Mouse (Mus musculus) embryonic facial prominence, embryonic 12.5 days (tissue): ENCODE measurements around the gene Ncapg2. TPM values are rescaled to one million over a fixed set of nuclear protein-coding genes. Genes with fewer than 3 reads are reported as not detected.
A peak's percentile ranks its signal among the peaks of the same experiment; 100 is the strongest.

ENCODE experiments used
- ATAC-seq: fragments of 200-750 bp; cut with Nextera tagmentation; 2 replicates; pipeline ENCODE4 v1.8.0; 2017; ENCODE audit not compliant: insufficient number of reproducible peaks, insufficient read depth, low FRiP score, low TSS enrichment
- H3K27ac ChIP-seq: fragments of 300-500 bp; sonication (generic); 2 replicates; pipeline ENCODE4 v1.5.1; 2016; ENCODE audit warnings: mild to moderate bottlenecking
- H3K27me3 ChIP-seq: fragments of 300-500 bp; sonication (generic); 2 replicates; pipeline ENCODE4 v1.6.1; 2016; ENCODE audit warnings: mild to moderate bottlenecking, moderate library complexity
- H3K36me3 ChIP-seq: fragments of 300-500 bp; sonication (generic); 2 replicates; pipeline ENCODE4 v1.6.1; 2016; ENCODE audit warnings: mild to moderate bottlenecking
- H3K4me1 ChIP-seq: fragments of 300-500 bp; sonication (generic); 2 replicates; pipeline ENCODE4 v1.6.1; 2016
- H3K4me2 ChIP-seq: fragments of 300-500 bp; sonication (generic); replicated peaks from 2 replicates; pipeline ENCODE4 v1.6.1; 2016; ENCODE audit warnings: mild to moderate bottlenecking, moderate library complexity
- H3K4me3 ChIP-seq: fragments of 300-500 bp; sonication (generic); 2 replicates; pipeline ENCODE4 v1.5.1; 2016; ENCODE audit warnings: mild to moderate bottlenecking
- H3K9ac ChIP-seq: fragments of 300-500 bp; sonication (generic); 2 replicates; pipeline ENCODE4 v1.6.1; 2016; ENCODE audit warnings: mild to moderate bottlenecking, moderate library complexity
- H3K9me3 ChIP-seq: fragments of 300-500 bp; sonication (generic); 2 replicates; pipeline ENCODE4 v1.6.1; 2016; ENCODE audit warnings: mild to moderate bottlenecking, moderate library complexity
- WGBS: fragments of 180-500 bp; shearing (Covaris S2); methylation state at CpG from one replicate; pipeline ENCODE4 v1.1.7; 2016; 5-methylcytosine and 5-hydroxymethylcytosine counted together
- polyA plus RNA-seq: library from polyadenylated mRNA; unstranded; fragments of >200 nt; fragmentation: Nextera tagmentation; extraction: Ambion mirVana; gene quantifications from 2 replicates; pipeline ENCODE4 v1.2.1, GENCODE M21; 2016

Gene Ncapg2
- polyA plus RNA-seq, 1 experiment from 2014 or later = 49.1 TPM

- ATAC-seq = no peak
- peaks cover 23% of the 10 kb centered on the region for H3K36me3 ChIP-seq
- H3K4me1 ChIP-seq = peaks cover 6% of the 10 kb centered on the region; the same call in 1 of the 2 replicates
- no peak overlapping the region for H3K9ac ChIP-seq
- H3K9me3 ChIP-seq = peaks cover 33% of the 10 kb centered on the region
- H3K27me3 ChIP-seq = no peaks in the 10 kb centered on the region
- peak overlapping the region; percentile 72 for H3K4me3 ChIP-seq
- WGBS = 96% methylated on average over 18 of the region's 18 CpGs
- peak overlapping the region; percentile 87 for H3K4me2 ChIP-seq
- no peak overlapping the region for H3K27ac ChIP-seq
Observed at GRCm38 (mm10) chr12:116404012-116404679, 1.1 kb upstream of the Ncapg2 start.

GRCm38 (mm10) chr12:116405836-116406155, 594 bp downstream of the Ncapg2 start:
- H3K9ac ChIP-seq = peak overlapping the region; percentile 70
- WGBS = 11% methylated on average over 8 of the region's 8 CpGs
- peaks cover 25% of the 10 kb centered on the region for H3K9me3 ChIP-seq
- no peak for ATAC-seq
- H3K27ac ChIP-seq = peak overlapping the region; percentile 1; the same call in 1 of the 2 replicates
- H3K4me1 ChIP-seq = peaks cover 8% of the 10 kb centered on the region; the same call in 1 of the 2 replicates
- H3K4me3 ChIP-seq = peak overlapping the region; percentile 72
- H3K36me3 ChIP-seq = peaks cover 31% of the 10 kb centered on the region
- H3K27me3 ChIP-seq = no peaks in the 10 kb centered on the region
- H3K4me2 ChIP-seq = peak overlapping the region; percentile 87

GRCm38 (mm10) chr12:116407883-116408282, 2.7 kb downstream of the Ncapg2 start:
- Histone ChIP-seq H3K36me3 (peaks cover 36% of the 10 kb centered on the region), H3K9me3 (peaks cover 16% of the 10 kb centered on the region), H3K4me1 (peaks cover 8% of the 10 kb centered on the region; the same call in 1 of the 2 replicates), H3K9ac (no peak overlapping the region), H3K4me2 (no peak overlapping the region), H3K27me3 (no peaks in the 10 kb centered on the region), H3K27ac (no peak overlapping the region), H3K4me3 (no peak overlapping the region)
- ATAC-seq = no peak
- WGBS = 92% methylated on average over 5 of the region's 5 CpGs

GRCm38 (mm10) chr12:116414941-116415340, 9.7 kb downstream of the Ncapg2 start:
- Histone ChIP-seq H3K9me3 (no peaks in the 10 kb centered on the region), H3K27ac (no peak overlapping the region)

GRCm38 (mm10) chr12:116416514-116416913, 11.3 kb downstream of the Ncapg2 start:
- ATAC-seq = no peak

More at GRCm38 (mm10) chr12:116414941-116415340, 9.7 kb downstream of the Ncapg2 start:
- Histone ChIP-seq H3K27me3 (no peaks in the 10 kb centered on the region), H3K4me3 (no peak overlapping the region), H3K4me2 (no peak overlapping the region), H3K36me3 (peaks cover 26% of the 10 kb centered on the region), H3K9ac (no peak overlapping the region), H3K4me1 (no peaks in the 10 kb centered on the region)
- 91% methylated on average over 4 of the region's 4 CpGs for WGBS
- no peak for ATAC-seq

GRCm38 (mm10) chr12:116421656-116422055, 16.5 kb downstream of the Ncapg2 start:
- Histone ChIP-seq H3K9me3 (no peaks in the 10 kb centered on the region), H3K4me2 (no peak overlapping the region), H3K36me3 (peaks cover 26% of the 10 kb centered on the region), H3K9ac (no peak overlapping the region), H3K27ac (no peak overlapping the region), H3K27me3 (no peaks in the 10 kb centered on the region), H3K4me1 (no peaks in the 10 kb centered on the region), H3K4me3 (no peak overlapping the region)
- no peak for ATAC-seq
- WGBS = 72% methylated on average over 2 of the region's 2 CpGs

More at GRCm38 (mm10) chr12:116416514-116416913, 11.3 kb downstream of the Ncapg2 start:
- WGBS = 90% methylated on average over 1 of the region's 1 CpGs
- H3K27ac ChIP-seq = no peak overlapping the region
- H3K4me2 ChIP-seq = no peak overlapping the region
- peaks cover 17% of the 10 kb centered on the region for H3K36me3 ChIP-seq
- no peaks in the 10 kb centered on the region for H3K27me3 ChIP-seq
- no peak overlapping the region for H3K9ac ChIP-seq
- no peaks in the 10 kb centered on the region for H3K9me3 ChIP-seq
- H3K4me3 ChIP-seq = no peak overlapping the region
- H3K4me1 ChIP-seq = no peaks in the 10 kb centered on the region

GRCm38 (mm10) chr12:116425392-116425791, 20.2 kb downstream of the Ncapg2 start:
- Histone ChIP-seq H3K4me3 (no peak overlapping the region), H3K9ac (no peak overlapping the region), H3K4me2 (no peak overlapping the region), H3K27me3 (no peaks in the 10 kb centered on the region), H3K9me3 (no peaks in the 10 kb centered on the region), H3K27ac (no peak overlapping the region), H3K4me1 (no peaks in the 10 kb centered on the region), H3K36me3 (peaks cover 44% of the 10 kb centered on the region)
- no peak for ATAC-seq
- 81% methylated on average over 2 of the region's 2 CpGs for WGBS

GRCm38 (mm10) chr12:116433742-116434141, 28.5 kb downstream of the Ncapg2 start:
- no peaks in the 10 kb centered on the region for H3K4me1 ChIP-seq
- 92% methylated on average over 2 of the region's 2 CpGs for WGBS
- H3K4me2 ChIP-seq = no peak overlapping the region
- ATAC-seq = no peak
- H3K9ac ChIP-seq = no peak overlapping the region
- peaks cover 28% of the 10 kb centered on the region for H3K36me3 ChIP-seq
- H3K9me3 ChIP-seq = no peaks in the 10 kb centered on the region
- no peaks in the 10 kb centered on the region for H3K27me3 ChIP-seq
- H3K27ac ChIP-seq = no peak overlapping the region
- no peak overlapping the region for H3K4me3 ChIP-seq

- no peaks in the 10 kb centered on the region for H3K4me1 ChIP-seq
- H3K27me3 ChIP-seq = no peaks in the 10 kb centered on the region
- H3K9ac ChIP-seq = no peak overlapping the region
- no peak overlapping the region for H3K4me3 ChIP-seq
- 89% methylated on average over 2 of the region's 2 CpGs for whole genome bisulfite sequencing
- H3K27ac ChIP-seq = no peak overlapping the region
- H3K4me2 ChIP-seq = no peak overlapping the region
- peaks cover 34% of the 10 kb centered on the region for H3K36me3 ChIP-seq
- H3K9me3 ChIP-seq = no peaks in the 10 kb centered on the region
- ATAC-seq = no peak
Observed at GRCm38 (mm10) chr12:116435232-116435631, 30.0 kb downstream of the Ncapg2 start.

GRCm38 (mm10) chr12:116436125-116436524, 30.9 kb downstream of the Ncapg2 start:
- Histone ChIP-seq H3K36me3 (peaks cover 39% of the 10 kb centered on the region), H3K27ac (no peak overlapping the region), H3K4me2 (no peak overlapping the region), H3K9me3 (no peaks in the 10 kb centered on the region), H3K4me3 (no peak overlapping the region), H3K4me1 (no peaks in the 10 kb centered on the region), H3K9ac (no peak overlapping the region), H3K27me3 (no peaks in the 10 kb centered on the region)
- no peak for ATAC-seq
- WGBS = 95% methylated on average over 3 of the region's 3 CpGs

- no peaks in the 10 kb centered on the region for H3K9me3 ChIP-seq
- no peak overlapping the region for H3K9ac ChIP-seq
- ATAC-seq = no peak
- H3K36me3 ChIP-seq = peaks cover 47% of the 10 kb centered on the region
- no peak overlapping the region for H3K4me3 ChIP-seq
- no peak overlapping the region for H3K4me2 ChIP-seq
- H3K27me3 ChIP-seq = no peaks in the 10 kb centered on the region
- H3K4me1 ChIP-seq = no peaks in the 10 kb centered on the region
- no peak overlapping the region for H3K27ac ChIP-seq
- WGBS = 89% methylated on average over 5 of the region's 5 CpGs
Observed at GRCm38 (mm10) chr12:116438591-116438990, 33.4 kb downstream of the Ncapg2 start.

- no peak overlapping the region for H3K4me3 ChIP-seq
- peaks cover 64% of the 10 kb centered on the region for H3K36me3 ChIP-seq
- H3K9ac ChIP-seq = no peak overlapping the region
- no peaks in the 10 kb centered on the region for H3K27me3 ChIP-seq
- no peaks in the 10 kb centered on the region for H3K9me3 ChIP-seq
- WGBS = 93% methylated on average over 3 of the region's 3 CpGs
- H3K4me1 ChIP-seq = no peaks in the 10 kb centered on the region
- no peak overlapping the region for H3K27ac ChIP-seq
- ATAC-seq = no peak
- no peak overlapping the region for H3K4me2 ChIP-seq
Observed at GRCm38 (mm10) chr12:116442184-116442583, 37.0 kb downstream of the Ncapg2 start.
